Mouse (Mus musculus): ENCODE results near the gene Paqr3. TPM values are rescaled to one million over a fixed set of nuclear protein-coding genes. Genes with fewer than 3 reads are reported as not detected.

Gene Paqr3
- total RNA-seq, 2 experiments from 2014 or later, result 2.4 to 3.5 TPM

Other genes starting within 250 kb of the Paqr3 start
- 10 to 100 TPM; 16.2 to 16.6 TPM for gene Bmp2k, start 113.9 kb downstream of the Paqr3 start, total RNA-seq (2021)